In the genomic region with DNA sequence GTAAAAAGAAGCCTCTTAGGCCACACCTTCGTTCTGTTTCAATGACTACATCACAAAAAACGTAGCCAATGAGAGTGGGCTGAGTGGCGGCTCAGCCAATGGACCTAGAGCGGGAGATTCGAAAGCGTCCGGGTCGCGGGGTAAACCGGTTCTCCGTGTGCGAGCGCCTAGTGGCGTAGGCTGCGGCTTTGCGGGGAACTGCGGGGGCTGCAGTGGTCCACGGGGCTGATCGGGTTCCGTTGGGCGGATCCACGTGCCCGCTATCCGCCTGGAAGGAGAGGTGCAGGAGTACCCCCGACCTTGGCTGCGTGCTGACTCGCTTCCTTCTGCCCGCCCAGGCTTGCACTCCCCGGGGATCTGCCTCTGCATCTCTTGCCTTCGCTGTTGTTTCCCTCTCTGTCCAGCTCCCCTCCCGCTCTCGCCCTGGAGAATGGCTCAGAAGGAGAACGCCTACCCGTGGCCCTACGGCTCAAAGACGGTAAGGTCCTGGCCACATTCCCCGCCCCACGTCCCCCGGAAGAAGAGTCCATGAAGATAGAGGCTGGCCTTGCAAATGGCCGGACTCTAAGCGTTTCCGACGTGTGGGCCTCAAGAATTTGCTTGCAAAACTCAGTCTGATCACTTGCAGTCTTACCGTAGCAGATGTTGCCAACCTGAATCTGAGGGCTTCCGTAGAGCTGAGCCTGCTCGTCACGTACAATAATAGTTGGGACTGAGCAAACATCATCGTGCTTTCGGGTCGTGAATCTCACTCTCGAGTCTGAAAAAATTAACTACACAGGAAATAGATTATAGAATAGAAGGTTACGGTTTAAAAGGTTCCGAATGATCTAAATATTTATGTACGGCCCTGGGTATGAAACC, we compare ENCODE assay signal across 1 mouse cellular context.
TF ChIP-seq lines count a peak whose summit lies in the region.

Gene Aurkb (plus strand): TSS at position 117 of the 864 bp plus-strand sequence.

TF ChIP-seq in CH12.LX, 34 proteins besides CTCF, POLR2A, EP300 and RAD21 (continued from another document):
- TF ChIP-seq IRF4 (IDR thresholded peaks at IDR 0.05; ENCODE audit: low read depth, low read length) (no peak), E2F4 (IDR thresholded peaks at IDR 0.05; ENCODE audit: insufficient replicate concordance, low read depth, low read length) (no peak), MEF2A (IDR thresholded peaks at IDR 0.05; ENCODE audit: borderline replicate concordance, low read depth, low read length) (no peak), ELF1 (IDR thresholded peaks at IDR 0.05; ENCODE audit: low read depth, low read length) (no peak), ZC3H11A (IDR thresholded peaks at IDR 0.05; ENCODE audit: low read depth, low read length) (no peak), MAZ (IDR thresholded peaks at IDR 0.05; ENCODE audit: low read depth, low read length) (0 out of 2 replicates have a peak, but pooled peaks have one; percentile 4), MYC (IDR thresholded peaks at IDR 0.05; ENCODE audit: low read depth, low read length) (no peak)
